Mouse (Mus musculus) C2C12 (cell line): Measurements from ENCODE around the gene Epb41l1.
A peak's percentile ranks its signal among the peaks of the same experiment; 100 is the strongest.

Experiments used
- CTCF ChIP-seq: IDR thresholded peaks from one replicate; pipeline ENCODE4 v1.5.1; 2011; ENCODE audit not compliant: control insufficient read depth, insufficient read depth, insufficient read length
- MAX ChIP-seq: IDR thresholded peaks from one replicate; pipeline ENCODE4 v1.6.1; 2011; ENCODE audit warnings: mild to moderate bottlenecking, control low read depth
- MYOD1 ChIP-seq: IDR thresholded peaks from one replicate; pipeline ENCODE4 v1.6.1; 2011; ENCODE audit warnings: low read depth; ENCODE audit not compliant: control insufficient read depth, insufficient read length
- MYOG ChIP-seq: IDR thresholded peaks from one replicate; pipeline ENCODE4 v1.6.1; 2011; ENCODE audit not compliant: control insufficient read depth, insufficient read length; ENCODE audit errors: extremely low read depth

DNA sequence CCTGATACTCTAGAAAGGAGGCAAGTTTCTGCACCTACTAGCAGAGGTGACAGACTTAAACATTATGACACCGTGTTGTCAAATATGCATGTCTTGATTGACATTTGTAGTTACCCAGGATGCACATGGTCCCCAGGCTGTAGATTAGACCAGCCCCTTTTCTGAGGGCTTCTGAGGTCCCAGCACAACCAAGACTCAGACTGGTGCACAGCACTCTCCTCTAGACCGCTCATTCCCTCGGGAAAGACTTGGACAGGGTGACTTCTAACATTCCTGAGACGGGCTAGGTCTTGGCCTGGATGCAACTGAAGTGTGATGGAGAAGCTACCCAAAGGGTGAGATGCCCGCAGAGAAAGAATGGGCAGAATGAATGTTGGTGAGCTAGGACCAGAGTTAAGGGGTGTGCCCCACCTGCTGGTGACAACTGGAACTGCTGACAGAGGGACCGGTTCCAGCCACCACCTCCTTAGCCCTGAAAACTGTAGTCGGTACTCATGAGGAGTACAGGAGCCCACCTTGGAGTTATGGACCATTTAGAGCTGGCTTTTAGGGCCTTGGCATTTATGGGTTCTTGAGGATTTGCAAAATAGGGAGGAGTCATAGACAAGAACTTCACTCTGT is 95.0 kb downstream of the Epb41l1 start:
- no peak for TF ChIP-seq MAX
- peak; percentile 46 for TF ChIP-seq CTCF
- no peak for TF ChIP-seq MYOG
- TF ChIP-seq MYOD1, result no peak
